Mouse (Mus musculus) v-Abl transformed pro-B cells (cell line): Measurements from ENCODE around the gene Rars2.

ENCODE experiments used
- in situ Hi-C, 2 experiments: fragments of 400-800 bp; cut with MboI; formaldehyde crosslinking; loops; one replicate each; pipeline ENCODE4 v1.15.1; 2025; ENCODE audit not compliant: unreplicated experiment in 2 of 2

The Rars2 gene

GRCm38 (mm10) chr4:34614630-34615094, at the start of gene Rars2, which contains the start of gene Orc3:
Gene Rars2 (plus strand): TSS chr4:34614957.
Gene Orc3 (minus strand): TSS chr4:34614944.
- in situ Hi-C loops: no loop called here

GRCm38 (mm10) chr4:34566226-34566625, 48.5 kb upstream of the Rars2 start:
- in situ Hi-C loops: loop anchor here in 1 of 2 experiments (5.0 kb wide), 1 partner anchor 1179 kb away; no protein-coding TSS in a partner anchor

- in situ Hi-C loops: loop anchor here in 1 of 2 experiments (10.0 kb wide), 1 partner anchor 342 kb away; no protein-coding TSS in a partner anchor
Measured at GRCm38 (mm10) chr4:34572876-34573275, 41.9 kb upstream of the Rars2 start.

GRCm38 (mm10) chr4:34577028-34577427, 37.7 kb upstream of the Rars2 start:
- in situ Hi-C loops: loop anchor here (10.0 to 25.0 kb wide), 2 partner anchors 335 to 338 kb away; no protein-coding TSS in a partner anchor

GRCm38 (mm10) chr4:34579215-34579614, 35.5 kb upstream of the Rars2 start:
- in situ Hi-C loops: loop anchor here (10.0 to 25.0 kb wide), 2 partner anchors 333 to 336 kb away; no protein-coding TSS in a partner anchor

- in situ Hi-C loops: loop anchor here in 1 of 2 experiments (25.0 kb wide), 1 partner anchor 331 kb away; no protein-coding TSS in a partner anchor
Measured at GRCm38 (mm10) chr4:34581489-34581888, 33.3 kb upstream of the Rars2 start.

- in situ Hi-C loops: loop anchor here in 1 of 2 experiments (25.0 kb wide), 1 partner anchor 330 kb away; no protein-coding TSS in a partner anchor
Measured at GRCm38 (mm10) chr4:34581990-34582389, 32.8 kb upstream of the Rars2 start.

- in situ Hi-C loops: loop anchor here in 1 of 2 experiments (25.0 kb wide), 1 partner anchor 330 kb away; no protein-coding TSS in a partner anchor
Measured at GRCm38 (mm10) chr4:34582476-34582875, 32.3 kb upstream of the Rars2 start.

- in situ Hi-C loops: loop anchor here in 1 of 2 experiments (25.0 kb wide), 1 partner anchor 329 kb away; no protein-coding TSS in a partner anchor
Measured at GRCm38 (mm10) chr4:34583427-34583826, 31.3 kb upstream of the Rars2 start.

- in situ Hi-C loops: loop anchor here in 1 of 2 experiments (25.0 kb wide), 1 partner anchor 327 kb away; no protein-coding TSS in a partner anchor
Measured at GRCm38 (mm10) chr4:34584871-34585607, 29.7 kb upstream of the Rars2 start.

GRCm38 (mm10) chr4:34603123-34603522, 11.6 kb upstream of the Rars2 start:
- in situ Hi-C loops: no loop called here

- in situ Hi-C loops: no loop called here
Measured at GRCm38 (mm10) chr4:34606658-34607057, 8.1 kb upstream of the Rars2 start.

GRCm38 (mm10) chr4:34613571-34614145, 1.1 kb upstream of the Rars2 start:
- in situ Hi-C loops: no loop called here

- in situ Hi-C loops: no loop called here
Measured at GRCm38 (mm10) chr4:34615303-34615702, 546 bp downstream of the Rars2 start.

GRCm38 (mm10) chr4:34616146-34616545, 1.4 kb downstream of the Rars2 start:
- in situ Hi-C loops: no loop called here

- in situ Hi-C loops: no loop called here
Measured at GRCm38 (mm10) chr4:34625556-34625955, 10.8 kb downstream of the Rars2 start.

- in situ Hi-C loops: no loop called here
Measured at GRCm38 (mm10) chr4:34626401-34626800, 11.6 kb downstream of the Rars2 start.

GRCm38 (mm10) chr4:34629956-34630355, 15.2 kb downstream of the Rars2 start:
- in situ Hi-C loops: no loop called here

GRCm38 (mm10) chr4:34634129-34634528, 19.4 kb downstream of the Rars2 start:
- in situ Hi-C loops: no loop called here

- in situ Hi-C loops: no loop called here
Measured at GRCm38 (mm10) chr4:34636036-34636435, 21.3 kb downstream of the Rars2 start.

- in situ Hi-C loops: no loop called here
Measured at GRCm38 (mm10) chr4:34637386-34637785, 22.6 kb downstream of the Rars2 start.
